Mouse (Mus musculus) monocyte, adult 2 months (primary cell): ENCODE results near the gene Dhx16.
"Not testable (repeated sequence)": the region's sequence is repeated elsewhere in the genome, so short reads cannot be mapped to it uniquely, and the experiment has no call there.

ENCODE experiments used
- DNase-seq, 2 experiments: peaks; one replicate each; pipeline ENCODE4 v3.0.0; 2022; ENCODE audit warnings: low spot score in 2 of 2, low read depth in 1 of 2

Dhx16 gene

GRCm38 (mm10) chr17:35919864-35920301 lies 40.3 kb downstream of the Dhx16 start:
- no peak for DNase-seq

- no peak for DNase-seq
Measured at GRCm38 (mm10) chr17:35920384-35920783, 40.8 kb downstream of the Dhx16 start.

GRCm38 (mm10) chr17:35920862-35921562 lies 41.4 kb downstream of the Dhx16 start:
- DNase-seq, result no peak

GRCm38 (mm10) chr17:35921710-35922109 lies 42.1 kb downstream of the Dhx16 start:
- DNase-seq, result no peak

- DNase-seq, result no peak
Measured at GRCm38 (mm10) chr17:35922566-35922965, 42.9 kb downstream of the Dhx16 start.

GRCm38 (mm10) chr17:35923281-35923680 lies 43.7 kb downstream of the Dhx16 start:
- DNase-seq, result no peak

- no peak for DNase-seq
Measured at GRCm38 (mm10) chr17:35927471-35927870, 47.9 kb downstream of the Dhx16 start.

GRCm38 (mm10) chr17:35929534-35929933 lies 49.9 kb downstream of the Dhx16 start:
- no peak for DNase-seq

- no peak for DNase-seq
Measured at GRCm38 (mm10) chr17:35930627-35931026, 51.0 kb downstream of the Dhx16 start.

GRCm38 (mm10) chr17:35932608-35933007 lies 53.0 kb downstream of the Dhx16 start:
- no peak for DNase-seq

- not testable (repeated sequence) for DNase-seq
Measured at GRCm38 (mm10) chr17:35935763-35936162, 56.1 kb downstream of the Dhx16 start.

GRCm38 (mm10) chr17:35937700-35938348 lies 58.2 kb downstream of the Dhx16 start:
- no peak for DNase-seq

- DNase-seq, result no peak
Measured at GRCm38 (mm10) chr17:35939108-35939507, 59.5 kb downstream of the Dhx16 start.

- DNase-seq, result no peak
Measured at GRCm38 (mm10) chr17:35939941-35940340, 60.3 kb downstream of the Dhx16 start.
